Mouse (Mus musculus) forebrain, embryonic 11.5 days (tissue): ENCODE measurements around the gene Dnajb4. TPM values are rescaled to one million over a fixed set of nuclear protein-coding genes. Genes with fewer than 3 reads are reported as not detected.
"Not testable (repeated sequence)": the region's sequence is repeated elsewhere in the genome, so short reads cannot be mapped to it uniquely, and the experiment has no call there.

Experiments
- ATAC-seq: fragments of 200-750 bp; cut with Nextera tagmentation; replicated peaks from 2 replicates; pipeline ENCODE4 v1.8.0; 2017; ENCODE audit warnings: moderate TSS enrichment; ENCODE audit not compliant: low FRiP score
- DNase-seq: peaks from one replicate; pipeline ENCODE4 v3.0.0-alpha.2; 2017; ENCODE audit warnings: low spot score
- H3K27ac ChIP-seq: fragments of 300-500 bp; sonication (generic); 2 replicates; pipeline ENCODE4 v1.5.1; 2014; ENCODE audit warnings: low read depth, low read length
- H3K27me3 ChIP-seq: fragments of 300-500 bp; sonication (generic); 2 replicates; pipeline ENCODE4 v1.6.1; 2014; ENCODE audit warnings: mild to moderate bottlenecking, low read length, mixed read lengths; ENCODE audit not compliant: control insufficient read depth, insufficient read depth
- H3K36me3 ChIP-seq: fragments of 300-500 bp; sonication (generic); 2 replicates; pipeline ENCODE4 v1.6.1; 2014; ENCODE audit warnings: mild to moderate bottlenecking, low read length, moderate library complexity, mixed read lengths; ENCODE audit not compliant: control insufficient read depth, insufficient read depth
- H3K4me1 ChIP-seq: fragments of 300-500 bp; sonication (generic); replicated peaks from 2 replicates; pipeline ENCODE4 v1.6.1; 2014; ENCODE audit warnings: low read length, mixed read lengths; ENCODE audit not compliant: control insufficient read depth, insufficient read depth
- H3K4me2 ChIP-seq: fragments of 300-500 bp; sonication (generic); 2 replicates; pipeline ENCODE4 v1.6.1; 2014; ENCODE audit warnings: low read depth, mild to moderate bottlenecking, low read length, moderate library complexity, mixed read lengths; ENCODE audit not compliant: severe bottlenecking
- H3K4me3 ChIP-seq: fragments of 300-500 bp; sonication (generic); 2 replicates; pipeline ENCODE4 v1.5.1; 2014; ENCODE audit warnings: low read depth, low read length
- H3K9ac ChIP-seq: fragments of 300-500 bp; sonication (generic); 2 replicates; pipeline ENCODE4 v1.6.1; 2014; ENCODE audit warnings: low read length
- H3K9me3 ChIP-seq: fragments of 300-500 bp; sonication (generic); 2 replicates; pipeline ENCODE4 v1.6.1; 2016; ENCODE audit warnings: low read length, mixed read lengths; ENCODE audit not compliant: control insufficient read depth
- WGBS: fragments of 180-500 bp; shearing (Covaris S2); extraction: QIAGEN DNeasy Blood & Tissue Kit; methylation state at CpG from one replicate; pipeline ENCODE4 v1.1.7; 2014; 5-methylcytosine and 5-hydroxymethylcytosine counted together
- polyA plus RNA-seq: library from polyadenylated mRNA; unstranded; fragments of >200 nt; fragmentation: Nextera tagmentation; extraction: Ambion mirVana; gene quantifications from 2 replicates; pipeline ENCODE4 v1.2.1, GENCODE M21; 2014

Gene Dnajb4
- polyA plus RNA-seq, 1 experiment from 2014 or later = 28.2 TPM

DNA sequence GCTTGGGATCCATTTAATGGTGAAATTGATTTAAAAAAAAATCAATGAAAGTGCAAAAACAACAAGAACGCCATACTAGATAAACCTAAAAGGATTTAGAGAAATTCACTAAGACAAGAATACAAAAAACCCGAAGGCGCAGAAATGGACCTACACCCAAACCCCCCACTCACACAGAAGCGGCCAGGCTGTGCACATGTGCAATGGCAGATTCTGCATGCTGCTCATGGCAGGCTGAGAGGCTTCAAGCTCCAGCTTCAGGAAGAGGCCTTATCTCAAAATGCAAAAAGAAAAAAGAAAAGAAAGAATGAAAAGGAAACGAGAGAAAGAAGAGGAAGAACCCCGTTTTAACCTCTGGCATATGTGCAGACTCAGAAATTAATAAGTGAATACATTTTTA lies 6.7 kb downstream of the Dnajb4 start:
- Histone ChIP-seq H3K9ac (no peak overlapping the region), H3K27me3 (no peaks in the 10 kb centered on the region), H3K9me3 (no peaks in the 10 kb centered on the region), H3K4me1 (no peaks in the 10 kb centered on the region), H3K27ac (no peak overlapping the region), H3K4me3 (no peak overlapping the region), H3K36me3 (no peaks in the 10 kb centered on the region), H3K4me2 (no peak overlapping the region)
- no peak for DNase-seq
- ATAC-seq = no peak
- WGBS = 90% methylated on average over 6 of the region's 6 CpGs

DNA sequence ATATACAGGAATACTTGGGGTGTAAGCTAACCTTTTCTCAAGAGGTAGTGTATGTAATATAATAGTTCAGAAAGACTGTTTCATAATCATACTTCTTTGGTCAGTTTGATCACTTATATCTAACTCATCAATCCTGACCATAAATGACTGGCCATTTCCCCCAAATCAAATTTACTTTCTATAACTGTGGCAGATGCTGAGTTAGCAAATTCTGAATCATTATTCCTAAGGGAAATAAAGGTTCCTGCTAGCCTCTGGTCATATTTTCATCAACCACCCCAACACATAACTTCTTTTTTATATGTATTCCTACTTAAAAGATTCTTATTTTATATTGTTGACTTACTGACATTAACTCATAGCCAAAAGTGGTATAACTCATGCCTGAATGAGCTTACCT lies 7.2 kb downstream of the Dnajb4 start:
- H3K27ac ChIP-seq = no peak overlapping the region
- no peak overlapping the region for H3K4me2 ChIP-seq
- no peaks in the 10 kb centered on the region for H3K27me3 ChIP-seq
- no peak overlapping the region for H3K4me3 ChIP-seq
- DNase-seq (no peak), ATAC-seq (no peak)
- H3K9me3 ChIP-seq = no peaks in the 10 kb centered on the region
- no peaks in the 10 kb centered on the region for H3K4me1 ChIP-seq
- no peaks in the 10 kb centered on the region for H3K36me3 ChIP-seq
- no peak overlapping the region for H3K9ac ChIP-seq

- DNase-seq = no peak
These were observed 8.5 kb downstream of the Dnajb4 start for GRCm38 (mm10) chr3:152201651-152202050.

DNA sequence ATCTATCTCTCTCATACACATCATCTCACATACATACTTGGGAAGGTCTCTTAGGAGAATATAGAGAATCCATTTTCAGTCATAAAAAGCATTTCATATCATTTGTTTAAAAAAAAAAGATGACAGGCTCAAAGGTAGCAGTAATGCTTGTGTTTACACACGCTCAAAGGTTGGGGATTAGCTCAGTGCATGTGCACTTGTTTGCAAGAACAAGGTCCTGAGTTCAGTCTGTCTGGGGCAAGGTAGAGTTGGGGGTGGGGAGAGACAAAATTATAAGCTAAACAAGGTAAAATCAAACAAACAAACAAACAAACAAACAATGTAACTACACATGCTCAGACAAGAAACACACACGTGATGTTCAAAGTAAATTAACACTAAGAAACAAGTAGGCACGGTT lies 8.9 kb downstream of the Dnajb4 start:
- Histone ChIP-seq H3K9me3 (no peaks in the 10 kb centered on the region), H3K4me2 (no peak overlapping the region), H3K36me3 (no peaks in the 10 kb centered on the region), H3K27me3 (no peaks in the 10 kb centered on the region), H3K27ac (no peak overlapping the region), H3K4me1 (no peaks in the 10 kb centered on the region), H3K9ac (no peak overlapping the region), H3K4me3 (no peak overlapping the region)
- no peak for DNase-seq
- 91% methylated on average over 3 of the region's 3 CpGs for WGBS
- no peak for ATAC-seq

More at GRCm38 (mm10) chr3:152201651-152202050, 8.5 kb downstream of the Dnajb4 start:
- H3K4me2 ChIP-seq = no peak overlapping the region
- no peak overlapping the region for H3K9ac ChIP-seq
- 86% methylated on average over 2 of the region's 2 CpGs for WGBS
- no peak overlapping the region for H3K27ac ChIP-seq
- no peak for ATAC-seq
- no peaks in the 10 kb centered on the region for H3K36me3 ChIP-seq
- H3K27me3 ChIP-seq = no peaks in the 10 kb centered on the region
- H3K9me3 ChIP-seq = no peaks in the 10 kb centered on the region
- H3K4me1 ChIP-seq = no peaks in the 10 kb centered on the region
- H3K4me3 ChIP-seq = no peak overlapping the region

DNA sequence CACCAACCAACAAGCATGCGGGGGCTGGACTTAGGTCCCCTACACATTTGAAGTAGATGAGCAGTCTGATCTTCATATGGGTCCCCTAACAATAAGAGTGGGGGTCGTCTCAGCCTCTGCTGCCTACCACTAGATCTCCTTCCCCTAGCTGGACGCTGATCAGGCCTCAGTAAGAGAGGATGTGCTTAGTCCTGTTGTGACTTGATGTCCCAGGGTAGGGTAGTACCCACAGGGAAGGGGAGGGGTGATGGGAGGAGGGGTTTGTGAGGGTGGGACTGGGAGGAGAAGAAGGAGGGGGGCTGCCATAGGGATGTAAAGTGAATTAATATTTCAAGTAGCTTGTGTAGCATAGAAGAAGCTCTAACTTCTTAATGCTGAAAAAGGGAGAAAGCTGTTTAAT lies 11.0 kb downstream of the Dnajb4 start:
- H3K4me1 ChIP-seq = no peaks in the 10 kb centered on the region
- H3K4me2 ChIP-seq = no peak overlapping the region
- 0 out of 2 replicates have a peak, but pooled peaks have one; percentile 25 for ATAC-seq
- no peak overlapping the region for H3K27ac ChIP-seq
- H3K4me3 ChIP-seq = no peak overlapping the region
- 70% methylated on average over 3 of the region's 3 CpGs for WGBS
- no peaks in the 10 kb centered on the region for H3K36me3 ChIP-seq
- DNase-seq = no peak
- H3K9me3 ChIP-seq = no peaks in the 10 kb centered on the region
- no peaks in the 10 kb centered on the region for H3K27me3 ChIP-seq
- H3K9ac ChIP-seq = no peak overlapping the region

GRCm38 (mm10) chr3:152197246-152197645 lies 12.9 kb downstream of the Dnajb4 start:
- not testable (repeated sequence) for H3K27me3 ChIP-seq, ATAC-seq, H3K4me3 ChIP-seq, H3K9me3 ChIP-seq, H3K9ac ChIP-seq, H3K4me1 ChIP-seq, H3K27ac ChIP-seq, H3K36me3 ChIP-seq, H3K4me2 ChIP-seq, DNase-seq
- WGBS = 28% methylated on average over 2 of the region's 2 CpGs

DNA sequence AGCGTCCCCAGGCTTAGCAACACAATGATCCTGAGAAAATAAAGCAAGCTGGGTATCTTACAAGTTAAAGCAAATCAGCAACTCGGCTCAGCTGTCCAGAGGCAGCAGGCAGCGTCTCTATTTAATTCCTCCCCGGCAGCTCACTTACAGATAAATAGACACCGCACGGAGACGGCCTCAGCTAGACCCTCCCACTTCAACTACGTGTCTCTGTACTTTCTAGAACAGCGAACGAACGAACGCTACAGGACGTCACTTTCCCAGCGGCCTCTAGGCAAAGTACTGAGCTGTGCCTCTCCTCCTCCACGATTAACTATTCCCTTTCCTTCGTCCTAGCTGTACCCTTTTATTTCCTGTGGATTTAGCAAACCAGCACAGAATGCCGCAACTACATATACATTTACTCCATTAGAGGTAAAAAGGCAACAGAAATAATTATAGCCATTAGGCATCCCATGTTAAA lies 16.4 kb downstream of the Dnajb4 start:
- no peak overlapping the region for H3K27ac ChIP-seq
- ATAC-seq = peak; percentile 96
- peaks cover 5% of the 10 kb centered on the region; the same call in 1 of the 2 replicates for H3K4me1 ChIP-seq
- H3K9me3 ChIP-seq = no peaks in the 10 kb centered on the region
- no peaks in the 10 kb centered on the region for H3K27me3 ChIP-seq
- peak overlapping the region; percentile 61 for H3K4me2 ChIP-seq
- no peaks in the 10 kb centered on the region for H3K36me3 ChIP-seq
- peak overlapping the region; percentile 28 for H3K4me3 ChIP-seq
- peak; percentile 83 for DNase-seq
- peak overlapping the region; percentile 18 for H3K9ac ChIP-seq
- WGBS = 1% methylated on average over 17 of the region's 17 CpGs

GRCm38 (mm10) chr3:152193177-152193576 lies 16.9 kb downstream of the Dnajb4 start:
- no peaks in the 10 kb centered on the region for H3K36me3 ChIP-seq
- H3K27ac ChIP-seq = no peak overlapping the region
- peaks cover 5% of the 10 kb centered on the region; the same call in 1 of the 2 replicates for H3K4me1 ChIP-seq
- H3K27me3 ChIP-seq = no peaks in the 10 kb centered on the region
- no peaks in the 10 kb centered on the region for H3K9me3 ChIP-seq
- 23% methylated on average over 7 of the region's 7 CpGs for WGBS
- ATAC-seq (no peak), DNase-seq (no peak)
- peak overlapping the region; percentile 28 for H3K4me3 ChIP-seq
- peak overlapping the region; percentile 18 for H3K9ac ChIP-seq
- peak overlapping the region; percentile 61 for H3K4me2 ChIP-seq

DNA sequence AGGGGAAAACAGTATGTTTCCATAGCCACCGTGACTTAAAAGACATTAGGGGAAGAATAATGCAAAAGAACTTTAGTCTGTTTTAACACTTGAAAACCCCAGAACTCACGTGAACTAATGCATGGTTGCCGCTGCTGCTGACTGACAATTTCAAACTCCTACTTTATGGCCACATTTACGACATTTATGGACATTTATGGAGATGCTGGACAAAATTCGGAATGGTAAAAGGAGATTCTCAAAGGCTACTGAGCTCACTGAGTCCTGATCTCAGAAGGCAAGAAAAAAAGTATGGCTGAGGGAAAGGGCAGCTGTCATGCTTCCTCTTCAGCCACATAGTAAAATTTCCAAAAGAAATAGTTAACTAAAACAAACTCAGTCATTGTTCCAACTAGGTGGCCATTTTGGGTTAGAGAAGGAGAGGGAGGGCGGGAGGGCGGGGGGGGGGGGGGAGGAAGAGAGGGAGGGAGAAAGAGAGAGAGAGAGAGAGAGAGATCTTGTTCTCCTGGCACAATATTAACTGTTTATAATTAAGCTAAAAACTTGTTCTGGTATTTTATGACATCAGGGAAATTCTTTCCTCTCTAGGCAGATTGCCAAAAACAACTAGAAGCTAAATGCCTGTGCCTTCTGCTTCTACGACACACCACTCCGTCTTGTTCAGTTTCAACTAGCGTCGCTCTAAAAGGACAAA lies 17.7 kb downstream of the Dnajb4 start:
- no peak for DNase-seq
- H3K36me3 ChIP-seq = no peaks in the 10 kb centered on the region
- H3K4me1 ChIP-seq = peaks cover 5% of the 10 kb centered on the region; the same call in 1 of the 2 replicates
- ATAC-seq = no peak
- H3K9me3 ChIP-seq = no peaks in the 10 kb centered on the region
- 54% methylated on average over 10 of the region's 11 CpGs for WGBS
- no peak overlapping the region for H3K9ac ChIP-seq
- H3K4me3 ChIP-seq = peak overlapping the region; percentile 26
- H3K27ac ChIP-seq = no peak overlapping the region
- H3K4me2 ChIP-seq = peak overlapping the region; percentile 36
- H3K27me3 ChIP-seq = no peaks in the 10 kb centered on the region
